Mouse (Mus musculus): Measurements from ENCODE around the gene Sp9.

DNA sequence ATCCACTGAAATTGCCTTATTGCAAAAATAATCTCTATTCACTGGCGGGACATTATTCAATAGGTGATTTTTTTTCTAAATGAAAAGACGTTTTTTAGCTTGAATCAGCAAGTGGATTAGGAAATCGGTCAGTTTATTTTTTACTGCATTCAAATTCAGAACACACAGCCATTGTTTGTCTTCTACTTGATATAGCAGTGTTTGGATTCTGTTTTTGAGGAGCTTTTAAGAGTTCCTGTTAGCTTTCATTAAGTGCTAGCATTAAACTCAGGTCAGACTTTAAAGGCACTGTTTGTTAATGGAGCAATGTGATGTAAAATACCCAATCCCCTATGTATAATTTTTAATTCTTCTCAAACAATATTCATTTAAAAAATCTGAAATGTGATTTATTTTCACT lies 27.1 kb downstream of the Sp9 start:
- TF ChIP-seq CTCF (IDR thresholded peaks at IDR 0.05; ENCODE audit: extremely low read depth, insufficient read depth, low read length) (no peak), POLR2A (IDR thresholded peaks at IDR 0.05; ENCODE audit: extremely low read depth, insufficient read depth, low read length) (no peak)
